Mouse (Mus musculus): ENCODE results near the gene 2210010C04Rik. TPM values are rescaled to one million over a fixed set of nuclear protein-coding genes. Genes with fewer than 3 reads are reported as not detected.

Gene 2210010C04Rik
- total and polyA plus RNA-seq, 3 experiments = not detected

DNA sequence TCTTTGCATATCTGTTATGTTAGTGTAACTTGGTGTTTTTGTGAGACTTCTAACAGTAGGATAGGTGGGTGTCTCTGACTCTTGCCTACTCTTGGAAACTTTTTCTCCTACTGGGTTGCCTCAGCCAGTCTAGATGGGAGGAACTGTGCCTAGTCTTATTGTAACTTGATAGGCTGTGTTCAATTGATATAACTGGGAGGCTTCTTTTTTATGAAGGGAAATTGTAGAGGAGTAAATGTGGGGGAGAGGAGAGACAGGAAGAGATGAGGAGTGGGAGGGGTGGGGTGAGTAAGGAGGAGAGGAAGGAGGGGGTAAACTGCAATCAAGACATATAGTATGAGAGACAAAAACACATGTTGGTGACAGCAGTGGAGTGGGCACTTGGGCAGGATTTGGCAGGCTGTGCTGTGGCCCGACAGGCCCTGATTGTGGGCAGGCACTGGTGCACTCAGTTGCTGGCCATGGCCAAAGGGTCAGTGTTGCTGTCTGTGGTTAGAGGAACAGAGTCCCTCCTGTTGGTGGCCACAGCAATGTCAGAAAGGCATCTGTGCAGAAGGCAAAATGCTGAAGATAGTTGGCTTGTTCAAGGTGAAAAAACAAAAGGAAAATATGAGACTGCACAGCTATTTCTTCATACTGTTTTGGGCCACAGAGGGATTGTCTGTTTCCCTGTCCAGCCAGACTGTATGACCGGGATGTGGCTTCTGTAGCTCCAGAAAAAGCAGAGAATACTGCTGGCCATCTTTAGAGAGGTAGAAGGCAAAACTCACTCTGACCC, 9.2 kb downstream of the 2210010C04Rik start:
- Histone ChIP-seq H3K4me1 (ENCODE audit: control insufficient read depth in 1 of 2, insufficient read depth in 2 of 2, low read length in 2 of 2) (no peaks in the 10 kb centered on the region), H3K4me3 (ENCODE audit: control insufficient read depth in 1 of 2, insufficient read depth in 1 of 2, low read depth in 2 of 2, low read length in 2 of 2) (no peak overlapping the region), H3K9ac (ENCODE audit: control insufficient read depth, low read depth, low read length, poor library complexity, severe bottlenecking) (no peak overlapping the region), H3K9me3 (replicated peaks; ENCODE audit: insufficient read depth, low read length) (no peaks in the 10 kb centered on the region), H3K27ac (ENCODE audit: control insufficient read depth, low read depth, low read length) (no peak overlapping the region), H3K27me3 (ENCODE audit: control insufficient read depth in 1 of 2, insufficient read depth in 2 of 2, low read length in 2 of 2) (peaks cover 0 to 1% of the 10 kb centered on the region in 2 experiments; a peak in 1 of 4 replicates), H3K79me2 (ENCODE audit: control insufficient read depth, insufficient read depth, low read length, poor library complexity) (no peaks in the 10 kb centered on the region), H3K36me3 (ENCODE audit: control insufficient read depth in 1 of 2, insufficient read depth in 2 of 2, low read length in 2 of 2) (no peaks in the 10 kb centered on the region)
- no peak for DNase-seq (ENCODE audit: low read depth, low spot score)
- no peak for TF ChIP-seq RCOR1 (IDR thresholded peaks at IDR 0.05; ENCODE audit: low read depth, low read length)
- TF ChIP-seq MAZ (IDR thresholded peaks at IDR 0.05; ENCODE audit: low read depth, low read length) = no peak
- no peak for TF ChIP-seq MXI1 (IDR thresholded peaks at IDR 0.05; ENCODE audit: low read depth, low read length)
- no peak for TF ChIP-seq MYC (IDR thresholded peaks at IDR 0.05; ENCODE audit: low read depth, low read length)
- TF ChIP-seq ETS1 (IDR thresholded peaks at IDR 0.05; ENCODE audit: low read depth, low read length) = no peak
- TF ChIP-seq MAX (IDR thresholded peaks at IDR 0.05; ENCODE audit: low read length) = no peak
- TF ChIP-seq CHD1 (IDR thresholded peaks at IDR 0.05; ENCODE audit: low read depth, low read length) = no peak
- no peak for TF ChIP-seq TAL1 (IDR thresholded peaks at IDR 0.05; ENCODE audit: low read length)
- TF ChIP-seq USF1 (IDR thresholded peaks at IDR 0.05; ENCODE audit: low read depth, low read length) = no peak
- TF ChIP-seq NELFE (IDR thresholded peaks at IDR 0.05; ENCODE audit: low read depth, low read length) = no peak
- no peak for TF ChIP-seq POLR2AphosphoS2 (IDR thresholded peaks at IDR 0.05; ENCODE audit: low read length)
- TF ChIP-seq MYB (IDR thresholded peaks at IDR 0.05; ENCODE audit: low read depth, low read length) = no peak
- TF ChIP-seq BHLHE40 (IDR thresholded peaks at IDR 0.05; ENCODE audit: borderline replicate concordance, low read depth, low read length) = no peak

GRCm38 (mm10) chr6:41019140-41019539, 16.2 kb downstream of the 2210010C04Rik start:
- DNase-seq (ENCODE audit: low read depth, low spot score) = no peak
- Histone ChIP-seq H3K79me2 (ENCODE audit: control insufficient read depth, insufficient read depth, low read length, poor library complexity) (no peaks in the 10 kb centered on the region), H3K36me3 (ENCODE audit: control insufficient read depth in 1 of 2, insufficient read depth in 2 of 2, low read length in 2 of 2) (no peaks in the 10 kb centered on the region), H3K4me3 (ENCODE audit: control insufficient read depth in 1 of 2, insufficient read depth in 1 of 2, low read depth in 2 of 2, low read length in 2 of 2) (no peak overlapping the region), H3K9ac (ENCODE audit: control insufficient read depth, low read depth, low read length, poor library complexity, severe bottlenecking) (no peak overlapping the region), H3K9me3 (replicated peaks; ENCODE audit: insufficient read depth, low read length) (no peaks in the 10 kb centered on the region), H3K27ac (ENCODE audit: control insufficient read depth, low read depth, low read length) (no peak overlapping the region), H3K27me3 (ENCODE audit: control insufficient read depth in 1 of 2, insufficient read depth in 2 of 2, low read length in 2 of 2) (no peaks in the 10 kb centered on the region), H3K4me1 (ENCODE audit: control insufficient read depth in 1 of 2, insufficient read depth in 2 of 2, low read length in 2 of 2) (no peaks in the 10 kb centered on the region)
- no peak for TF ChIP-seq ZKSCAN1 (IDR thresholded peaks at IDR 0.05; ENCODE audit: low read depth, low read length)
- TF ChIP-seq ZC3H11A (IDR thresholded peaks at IDR 0.05; ENCODE audit: low read depth, low read length) = no peak
- no peak for TF ChIP-seq EP300 (IDR thresholded peaks at IDR 0.05; ENCODE audit: low read depth in 1 of 2, low read length in 2 of 2)
- no peak for TF ChIP-seq NRF1 (IDR thresholded peaks at IDR 0.05; ENCODE audit: insufficient read depth, low read depth, low read length, poor library complexity, severe bottlenecking)
- TF ChIP-seq KAT2A (conservative IDR thresholded peaks at IDR 0.05; ENCODE audit: low read depth, low read length) = no peak
- no peak for TF ChIP-seq RAD21 (IDR thresholded peaks at IDR 0.05; ENCODE audit: low read depth, low read length)
- TF ChIP-seq POLR2AphosphoS2 (IDR thresholded peaks at IDR 0.05; ENCODE audit: low read length) = no peak
- no peak for TF ChIP-seq HCFC1 (IDR thresholded peaks at IDR 0.05; ENCODE audit: low read depth, low read length)
- TF ChIP-seq BHLHE40 (IDR thresholded peaks at IDR 0.05; ENCODE audit: borderline replicate concordance, low read depth, low read length) = no peak
- no peak for TF ChIP-seq RCOR1 (IDR thresholded peaks at IDR 0.05; ENCODE audit: low read depth, low read length)
- no peak for TF ChIP-seq GATA1 (IDR thresholded peaks at IDR 0.05; ENCODE audit: low read depth, low read length)
- TF ChIP-seq MYB (IDR thresholded peaks at IDR 0.05; ENCODE audit: low read depth, low read length) = no peak
- TF ChIP-seq GABPA (IDR thresholded peaks at IDR 0.05; ENCODE audit: low read depth, low read length) = no peak
- TF ChIP-seq USF2 (IDR thresholded peaks at IDR 0.05; ENCODE audit: borderline replicate concordance in 1 of 2, insufficient read depth in 1 of 2, low read depth in 1 of 2, low read length in 2 of 2) = no peak
